Mouse (Mus musculus) C2C12 (cell line): ENCODE measurements around the gene Mkln1.

Source experiments
- CEBPB ChIP-seq: IDR thresholded peaks from one replicate; pipeline ENCODE4 v1.6.1; 2011; ENCODE audit warnings: low read depth, mild to moderate bottlenecking, control low read depth, moderate library complexity
- CTCF ChIP-seq: IDR thresholded peaks from one replicate; pipeline ENCODE4 v1.5.1; 2011; ENCODE audit not compliant: control insufficient read depth, insufficient read depth, insufficient read length
- FOSL1 ChIP-seq: IDR thresholded peaks from one replicate; pipeline ENCODE4 v1.8.0; 2011; ENCODE audit warnings: mild to moderate bottlenecking, low read length; ENCODE audit not compliant: poor library complexity, insufficient read depth, severe bottlenecking
- MAX ChIP-seq: IDR thresholded peaks from one replicate; pipeline ENCODE4 v1.6.1; 2011; ENCODE audit warnings: mild to moderate bottlenecking, control low read depth

GRCm38 (mm10) chr6:31524121-31524520, 125.6 kb downstream of the Mkln1 start:
- TF ChIP-seq CTCF = no peak
- TF ChIP-seq CEBPB = no peak
- TF ChIP-seq FOSL1 = no peak
- no peak for TF ChIP-seq MAX
